19 mouse cellular contexts compared by ENCODE assay signal in genomic region chr10:80076386-80076785, GRCm38 (mm10). TPM values are rescaled to one million over a fixed set of nuclear protein-coding genes. Genes with fewer than 3 reads are reported as not detected.
DNase-seq lines count a peak whose midpoint lies in the region; ATAC-seq and TF ChIP-seq lines count a peak whose summit lies in the region.
"Had no signal": no experiment of that assay in that cellular context is flagged by ENCODE, and none has a peak within 500 bp of the region (broad histone marks: within the 10 kb centered on the region; RNA-seq: fewer than 3 reads in every experiment).

No protein-coding gene starts in this region.

- no peak overlapping the region for H3K4me2 ChIP-seq in hindbrain, postnatal 0 days (ENCODE audit: low read depth, low read length)
- H3K4me2 ChIP-seq in hindbrain, embryonic 14.5 days (replicated peaks), result no peak overlapping the region
- no peak overlapping the region for H3K4me2 ChIP-seq in liver, embryonic 15.5 days
- H3K4me2 ChIP-seq: embryonic facial prominence, embryonic 15.5 days; heart, embryonic 15.5 days; neural tube, embryonic 13.5 days had no signal

- 97% methylated on average over 4 of the region's 4 CpGs for WGBS in hindbrain, postnatal 0 days
- 95% methylated on average over 4 of the region's 4 CpGs for WGBS in hindbrain, embryonic 14.5 days
- 97% methylated on average over 4 of the region's 4 CpGs for WGBS in spleen, adult 2 months
- 83% methylated on average over 4 of the region's 4 CpGs for WGBS in liver, embryonic 15.5 days (ENCODE audit: insufficient replicate concordance)

- intact Hi-C loops in left cerebral cortex, postnatal 4 days (cut with DNase I), result no loop called here

- H3K36me3 ChIP-seq in hindbrain, postnatal 0 days (ENCODE audit: insufficient read depth, low read length), result peaks cover 18% of the 10 kb centered on the region
- peaks cover 27% of the 10 kb centered on the region for H3K36me3 ChIP-seq in hindbrain, embryonic 14.5 days (replicated peaks; ENCODE audit: control insufficient read depth, insufficient read depth)
- peaks cover 22% of the 10 kb centered on the region for H3K36me3 ChIP-seq in spleen, adult 2 months (ENCODE audit: control insufficient read depth, insufficient read depth, low read length)
- H3K36me3 ChIP-seq in liver, embryonic 15.5 days (replicated peaks), result peaks cover 54% of the 10 kb centered on the region

- H3K27me3 ChIP-seq in hindbrain, postnatal 0 days (ENCODE audit: insufficient read depth, low read length), result no peaks in the 10 kb centered on the region
- H3K27me3 ChIP-seq in hindbrain, embryonic 14.5 days (ENCODE audit: control insufficient read depth, insufficient read depth, low read length), result no peaks in the 10 kb centered on the region
- no peaks in the 10 kb centered on the region for H3K27me3 ChIP-seq in spleen, adult 2 months (ENCODE audit: control insufficient read depth, insufficient read depth, low read length)
- H3K27me3 ChIP-seq in liver, embryonic 15.5 days, result no peaks in the 10 kb centered on the region
- H3K27me3 ChIP-seq: embryonic facial prominence, embryonic 15.5 days; heart, embryonic 15.5 days; neural tube, embryonic 13.5 days had no signal

- H3K9me3 ChIP-seq in hindbrain, postnatal 0 days (ENCODE audit: low read length), result no peaks in the 10 kb centered on the region
- H3K9me3 ChIP-seq in hindbrain, embryonic 14.5 days (ENCODE audit: control insufficient read depth, low read length), result no peaks in the 10 kb centered on the region
- no peaks in the 10 kb centered on the region for H3K9me3 ChIP-seq in liver, embryonic 15.5 days (replicated peaks)
- H3K9me3 ChIP-seq: embryonic facial prominence, embryonic 15.5 days; heart, embryonic 15.5 days; midbrain, embryonic 10.5 days; neural tube, embryonic 13.5 days had no signal

- ATAC-seq in hindbrain, postnatal 0 days, result no peak
- ATAC-seq in hindbrain, embryonic 14.5 days (ENCODE audit: low FRiP score), result no peak
- ATAC-seq in liver, embryonic 15.5 days (ENCODE audit: insufficient read depth), result no peak

- TF ChIP-seq POLR2A in spleen, adult 2 months (IDR thresholded peaks at IDR 0.05; ENCODE audit: low read depth, low read length), result no peak

- DNase-seq in hindbrain, postnatal 0 days (ENCODE audit: low spot score), result no peak
- DNase-seq in hindbrain, embryonic 14.5 days (ENCODE audit: low spot score), result no peak
- no peak for DNase-seq in spleen, adult 2 months (ENCODE audit: low read depth in 1 of 2, low spot score in 2 of 2)
- DNase-seq in spleen, adult 12 weeks (ENCODE audit: low spot score), result no peak
- DNase-seq in urinary bladder, postnatal 36 days (ENCODE audit: low spot score in 2 of 2), result no peak
- DNase-seq in left cerebral cortex, postnatal 4 days, result no peak
- DNase-seq: adrenal gland, postnatal 25 days; cerebellum, adult 2 months; cerebellum, postnatal 36 days; gastrocnemius, postnatal 14 days; heart, adult 18-20 months; kidney, adult 11 months; right cerebral cortex, adult 18-20 months; thymus, postnatal 36 days had no signal

- no peak overlapping the region for H3K27ac ChIP-seq in hindbrain, postnatal 0 days
- no peak overlapping the region for H3K27ac ChIP-seq in hindbrain, embryonic 14.5 days
- peak overlapping the region; percentile 80 for H3K27ac ChIP-seq in spleen, adult 2 months (ENCODE audit: insufficient read depth, low read length)
- 0 out of 2 replicates have a peak overlapping the region, but pooled peaks have one; percentile 71 for H3K27ac ChIP-seq in liver, embryonic 15.5 days (replicated peaks)
- H3K27ac ChIP-seq: midbrain, embryonic 10.5 days; neural tube, embryonic 13.5 days had no signal

- no peaks in the 10 kb centered on the region; the same call in 1 of the 2 replicates for H3K4me1 ChIP-seq in hindbrain, postnatal 0 days (ENCODE audit: insufficient read depth, low read length)
- peaks cover 4% of the 10 kb centered on the region; the same call in 1 of the 2 replicates for H3K4me1 ChIP-seq in hindbrain, embryonic 14.5 days (replicated peaks; ENCODE audit: control insufficient read depth, insufficient read depth, low read length)
- H3K4me1 ChIP-seq in spleen, adult 2 months (ENCODE audit: control insufficient read depth, insufficient read depth, insufficient read length), result peaks cover 17% of the 10 kb centered on the region
- peaks cover 86% of the 10 kb centered on the region for H3K4me1 ChIP-seq in liver, embryonic 15.5 days (replicated peaks)

- no peak for TF ChIP-seq CTCF in hindbrain, postnatal 0 days (IDR thresholded peaks at IDR 0.05; ENCODE audit: low read depth)
- no peak for TF ChIP-seq CTCF in spleen, adult 2 months (IDR thresholded peaks at IDR 0.05; ENCODE audit: extremely low read depth, insufficient read depth, insufficient read length, insufficient replicate concordance)

- 0 out of 2 replicates have a peak overlapping the region, but pooled peaks have one; percentile 3 for H3K9ac ChIP-seq in hindbrain, postnatal 0 days (replicated peaks; ENCODE audit: low read length)
- no peak overlapping the region for H3K9ac ChIP-seq in hindbrain, embryonic 14.5 days
- no peak overlapping the region for H3K9ac ChIP-seq in liver, embryonic 15.5 days
- H3K9ac ChIP-seq: embryonic facial prominence, embryonic 15.5 days; heart, embryonic 15.5 days; neural tube, embryonic 13.5 days had no signal

- no peak overlapping the region for H3K4me3 ChIP-seq in hindbrain, postnatal 0 days (ENCODE audit: low read length)
- H3K4me3 ChIP-seq in hindbrain, embryonic 14.5 days (replicated peaks; ENCODE audit: low read length), result no peak overlapping the region
- H3K4me3 ChIP-seq in spleen, adult 2 months (ENCODE audit: extremely low read depth, insufficient read depth, insufficient read length), result no peak overlapping the region
- H3K4me3 ChIP-seq in liver, embryonic 15.5 days (replicated peaks), result no peak overlapping the region
- H3K4me3 ChIP-seq: embryonic facial prominence, embryonic 15.5 days; heart, embryonic 15.5 days; midbrain, embryonic 10.5 days; neural tube, embryonic 13.5 days had no signal

RNA-seq across cellular contexts. Expression of gene Sbno2, which starts 29.0 kb away (rescaled TPM):
- 22.8 and 23.7 TPM in 2 replicates for total RNA-seq in hindbrain, postnatal 0 days (2014; rRNA removed)
- polyA plus RNA-seq in hindbrain, postnatal 0 days (2015; fragmentation: Nextera tagmentation; extraction: Ambion mirVana), result 6.9 and 7.8 TPM in 2 replicates
- 12.3 and 12.6 TPM in 2 replicates for polyA plus RNA-seq in hindbrain, embryonic 14.5 days (2014; fragmentation: Nextera tagmentation; extraction: Ambion mirVana)
- polyA plus RNA-seq in spleen, adult 2 months (2012; rRNA removed), result 95.0 and 122 TPM in 2 replicates
- polyA plus RNA-seq in liver, embryonic 15.5 days (2015; fragmentation: Nextera tagmentation; extraction: Ambion mirVana), result 10.4 and 12.3 TPM in 2 replicates
- 10 to 100 TPM; 28.8 to 30.8 TPM for total RNA-seq in left cerebral cortex, postnatal 4 days (2021)

RNA-seq across cellular contexts. Expression of gene Gpx4, which starts 29.4 kb away (rescaled TPM):
- total RNA-seq in hindbrain, postnatal 0 days (2014; rRNA removed), result 373 and 379 TPM in 2 replicates
- 757 and 762 TPM in 2 replicates for polyA plus RNA-seq in hindbrain, postnatal 0 days (2015; fragmentation: Nextera tagmentation; extraction: Ambion mirVana)
- polyA plus RNA-seq in hindbrain, embryonic 14.5 days (2014; fragmentation: Nextera tagmentation; extraction: Ambion mirVana), result 556 and 557 TPM in 2 replicates
- 238 and 259 TPM in 2 replicates for polyA plus RNA-seq in spleen, adult 2 months (2012; rRNA removed)
- polyA plus RNA-seq in liver, embryonic 15.5 days (2015; fragmentation: Nextera tagmentation; extraction: Ambion mirVana), result 603 and 658 TPM in 2 replicates
- 100 to 1,000 TPM; 311 to 347 TPM for total RNA-seq in left cerebral cortex, postnatal 4 days (2021)

RNA-seq across cellular contexts. Expression of gene Polr2e, which starts 36.8 kb away (rescaled TPM):
- 93.3 and 100 TPM in 2 replicates for total RNA-seq in hindbrain, postnatal 0 days (2014; rRNA removed)
- 143 TPM in 2 replicates for polyA plus RNA-seq in hindbrain, postnatal 0 days (2015; fragmentation: Nextera tagmentation; extraction: Ambion mirVana)
- polyA plus RNA-seq in hindbrain, embryonic 14.5 days (2014; fragmentation: Nextera tagmentation; extraction: Ambion mirVana), result 142 and 150 TPM in 2 replicates
- 139 and 182 TPM in 2 replicates for polyA plus RNA-seq in spleen, adult 2 months (2012; rRNA removed)
- 81.3 and 84.4 TPM in 2 replicates for polyA plus RNA-seq in liver, embryonic 15.5 days (2015; fragmentation: Nextera tagmentation; extraction: Ambion mirVana)
- total RNA-seq in left cerebral cortex, postnatal 4 days (2021), result 10 to 100 TPM; 63.9 to 74.2 TPM

RNA-seq across cellular contexts. Expression of gene Stk11, which starts 39.2 kb away (rescaled TPM):
- 86.4 and 86.6 TPM in 2 replicates for total RNA-seq in hindbrain, postnatal 0 days (2014; rRNA removed)
- polyA plus RNA-seq in hindbrain, postnatal 0 days (2015; fragmentation: Nextera tagmentation; extraction: Ambion mirVana), result 13.9 and 15.0 TPM in 2 replicates
- 20.2 and 24.6 TPM in 2 replicates for polyA plus RNA-seq in hindbrain, embryonic 14.5 days (2014; fragmentation: Nextera tagmentation; extraction: Ambion mirVana)
- 120 and 144 TPM in 2 replicates for polyA plus RNA-seq in spleen, adult 2 months (2012; rRNA removed)
- 16.4 and 21.8 TPM in 2 replicates for polyA plus RNA-seq in liver, embryonic 15.5 days (2015; fragmentation: Nextera tagmentation; extraction: Ambion mirVana)
- 100 to 1,000 TPM; 100 to 111 TPM for total RNA-seq in left cerebral cortex, postnatal 4 days (2021)

RNA-seq across cellular contexts. Expression of gene Arhgap45, which starts 59.9 kb away (rescaled TPM):
- 2.9 and 3.3 TPM in 2 replicates for total RNA-seq in hindbrain, postnatal 0 days (2014; rRNA removed)
- polyA plus RNA-seq in hindbrain, postnatal 0 days (2015; fragmentation: Nextera tagmentation; extraction: Ambion mirVana), result 1.7 and 1.8 TPM in 2 replicates
- polyA plus RNA-seq in hindbrain, embryonic 14.5 days (2014; fragmentation: Nextera tagmentation; extraction: Ambion mirVana), result 1.1 and 1.7 TPM in 2 replicates
- 492 and 574 TPM in 2 replicates for polyA plus RNA-seq in spleen, adult 2 months (2012; rRNA removed)
- 15.7 and 18.2 TPM in 2 replicates for polyA plus RNA-seq in liver, embryonic 15.5 days (2015; fragmentation: Nextera tagmentation; extraction: Ambion mirVana)
- 1 to 10 TPM; 1.6 to 1.7 TPM for total RNA-seq in left cerebral cortex, postnatal 4 days (2021)

Comparison
In these comparisons a context has a peak if more than half of its experiments do, and no peak if none do; other contexts are left out.
1. H3K27ac ChIP-seq: peak in spleen, adult 2 months (single experiment) and liver, embryonic 15.5 days (single experiment); none in hindbrain, postnatal 0 days (single experiment) and hindbrain, embryonic 14.5 days (single experiment).